Mouse (Mus musculus): Measurements from ENCODE around the gene Abhd17a. TPM values are rescaled to one million over a fixed set of nuclear protein-coding genes. Genes with fewer than 3 reads are reported as not detected.

The Abhd17a gene
- polyA plus RNA-seq, 1 experiment from 2014 or later: 96.2 TPM

Small RNA genes within 50 kb of the gene (microRNA-seq; reads per million reads assigned to microRNA genes)
- not detected for gene Mir6912

Other genes with a start within 250 kb of the Abhd17a start
- gene Adamtsl5, start 241.9 kb downstream of the Abhd17a start, polyA plus RNA-seq (2015; fragmentation: Nextera tagmentation; extraction: Ambion mirVana): 0.42 and 0.66 TPM in 2 replicates
- 1.2 and 1.7 TPM in 2 replicates for gene Plk5, start 233.9 kb downstream of the Abhd17a start, polyA plus RNA-seq (2015; fragmentation: Nextera tagmentation; extraction: Ambion mirVana)
- gene Mex3d, start 202.7 kb downstream of the Abhd17a start, polyA plus RNA-seq (2015; fragmentation: Nextera tagmentation; extraction: Ambion mirVana): 14.8 and 16.5 TPM in 2 replicates
- gene Mbd3, start 190.8 kb downstream of the Abhd17a start, polyA plus RNA-seq (2015; fragmentation: Nextera tagmentation; extraction: Ambion mirVana): 230 TPM in 2 replicates
- 575 and 577 TPM in 2 replicates for gene Uqcr11, start 183.5 kb downstream of the Abhd17a start, polyA plus RNA-seq (2015; fragmentation: Nextera tagmentation; extraction: Ambion mirVana)
- 60.9 and 62.5 TPM in 2 replicates for gene Tcf3, start 156.7 kb downstream of the Abhd17a start, polyA plus RNA-seq (2015; fragmentation: Nextera tagmentation; extraction: Ambion mirVana)
- 2.1 and 2.5 TPM in 2 replicates for gene Onecut3, start 95.5 kb downstream of the Abhd17a start, polyA plus RNA-seq (2015; fragmentation: Nextera tagmentation; extraction: Ambion mirVana)
- gene Atp8b3, start 51.2 kb downstream of the Abhd17a start, polyA plus RNA-seq (2015; fragmentation: Nextera tagmentation; extraction: Ambion mirVana): 1.2 and 1.3 TPM in 2 replicates
- gene Rexo1, start 28.8 kb downstream of the Abhd17a start, polyA plus RNA-seq (2015; fragmentation: Nextera tagmentation; extraction: Ambion mirVana): 28.8 and 31.3 TPM in 2 replicates
- gene Klf16, start 13.0 kb downstream of the Abhd17a start, polyA plus RNA-seq (2015; fragmentation: Nextera tagmentation; extraction: Ambion mirVana): 4.6 and 4.9 TPM in 2 replicates
- gene Scamp4, start 12.5 kb upstream of the Abhd17a start, polyA plus RNA-seq (2015; fragmentation: Nextera tagmentation; extraction: Ambion mirVana): 65.1 and 67.5 TPM in 2 replicates
- gene Adat3, start 12.5 kb upstream of the Abhd17a start, polyA plus RNA-seq (2015; fragmentation: Nextera tagmentation; extraction: Ambion mirVana): 4.4 and 6.4 TPM in 2 replicates
- 3.1 and 3.3 TPM in 2 replicates for gene Gm49322, start 15.7 kb upstream of the Abhd17a start, polyA plus RNA-seq (2015; fragmentation: Nextera tagmentation; extraction: Ambion mirVana)
- gene Csnk1g2, start 32.5 kb upstream of the Abhd17a start, polyA plus RNA-seq (2015; fragmentation: Nextera tagmentation; extraction: Ambion mirVana): 98.5 and 102 TPM in 2 replicates
- 75.7 and 77.8 TPM in 2 replicates for gene Btbd2, start 66.7 kb upstream of the Abhd17a start, polyA plus RNA-seq (2015; fragmentation: Nextera tagmentation; extraction: Ambion mirVana)
- gene Mknk2, start 87.8 kb upstream of the Abhd17a start, polyA plus RNA-seq (2015; fragmentation: Nextera tagmentation; extraction: Ambion mirVana): 55.4 and 56.2 TPM in 2 replicates
- gene Mob3a, start 111.6 kb upstream of the Abhd17a start, polyA plus RNA-seq (2015; fragmentation: Nextera tagmentation; extraction: Ambion mirVana): 51.8 and 56.8 TPM in 2 replicates
- 36.4 and 42.8 TPM in 2 replicates for gene Izumo4, start 111.8 kb upstream of the Abhd17a start, polyA plus RNA-seq (2015; fragmentation: Nextera tagmentation; extraction: Ambion mirVana)
- gene Ap3d1, start 151.9 kb upstream of the Abhd17a start, polyA plus RNA-seq (2015; fragmentation: Nextera tagmentation; extraction: Ambion mirVana): 100 and 101 TPM in 2 replicates
- gene Dot1l, start 164.9 kb upstream of the Abhd17a start, polyA plus RNA-seq (2015; fragmentation: Nextera tagmentation; extraction: Ambion mirVana): 18.9 and 19.4 TPM in 2 replicates
- 55.9 and 61.6 TPM in 2 replicates for gene Sf3a2, start 207.9 kb upstream of the Abhd17a start, polyA plus RNA-seq (2015; fragmentation: Nextera tagmentation; extraction: Ambion mirVana)
- 128 and 132 TPM in 2 replicates for gene Plekhj1, start 208.3 kb upstream of the Abhd17a start, polyA plus RNA-seq (2015; fragmentation: Nextera tagmentation; extraction: Ambion mirVana)
- 0.22 TPM in 1 of 2 replicates, not detected in the other for gene Amh, start 214.9 kb upstream of the Abhd17a start, polyA plus RNA-seq (2015; fragmentation: Nextera tagmentation; extraction: Ambion mirVana)
- gene Jsrp1, start 223.2 kb upstream of the Abhd17a start, polyA plus RNA-seq (2015; fragmentation: Nextera tagmentation; extraction: Ambion mirVana): 0.56 and 0.95 TPM in 2 replicates
- gene Oaz1, start 236.3 kb upstream of the Abhd17a start, polyA plus RNA-seq (2015; fragmentation: Nextera tagmentation; extraction: Ambion mirVana): 1,227 and 1,240 TPM in 2 replicates

Data from hindbrain, embryonic 13.5 days (tissue).